Mouse (Mus musculus) kidney, adult 2 months (tissue): Measurements from ENCODE around the gene Atm. TPM values are rescaled to one million over a fixed set of nuclear protein-coding genes. Genes with fewer than 3 reads are reported as not detected.

Source experiments
- DNase-seq: peaks from one replicate; pipeline ENCODE4 v3.0.0; 2021
- H3K27ac ChIP-seq: fragments of 200-500 bp; 2 replicates; pipeline ENCODE4 v1.5.1; 2012; ENCODE audit warnings: low read depth, low read length, control low read depth, inconsistent platforms; ENCODE audit not compliant: insufficient read depth
- H3K27me3 ChIP-seq: fragments of 200-500 bp; replicated peaks from 2 replicates; pipeline ENCODE4 v1.6.1; 2012; ENCODE audit warnings: mild to moderate bottlenecking, moderate library complexity, low read length, inconsistent platforms; ENCODE audit not compliant: control insufficient read depth, insufficient read depth
- H3K36me3 ChIP-seq: fragments of 200-500 bp; 2 replicates; pipeline ENCODE4 v1.6.1; 2012; ENCODE audit warnings: mild to moderate bottlenecking, moderate library complexity, low read length, inconsistent platforms; ENCODE audit not compliant: control insufficient read depth, insufficient read depth
- H3K4me1 ChIP-seq: fragments of 200-500 bp; 2 replicates; pipeline ENCODE4 v1.6.1; 2011; ENCODE audit warnings: low read length; ENCODE audit not compliant: control insufficient read depth, insufficient read depth
- H3K4me3 ChIP-seq: fragments of 200-500 bp; 2 replicates; pipeline ENCODE4 v1.5.1; 2011; ENCODE audit warnings: mild to moderate bottlenecking, low read depth, low read length, control low read depth; ENCODE audit not compliant: insufficient read depth
- CTCF ChIP-seq: fragments of 200-500 bp; conservative IDR thresholded peaks from 2 replicates; pipeline ENCODE4 v1.5.1; 2011; ENCODE audit warnings: low read depth, mild to moderate bottlenecking, control low read depth, low read length, moderate library complexity, mixed read lengths; ENCODE audit not compliant: insufficient read depth, insufficient read length
- POLR2A ChIP-seq: fragments of 200-500 bp; IDR thresholded peaks from one replicate; pipeline ENCODE4 v1.6.1; 2011; ENCODE audit warnings: low read depth, low read length, control low read depth
- whole genome bisulfite sequencing: fragments of 180-500 bp; shearing (Covaris S2); methylation state at CpG from one replicate; pipeline ENCODE4 v1.1.7; 2018; 5-methylcytosine and 5-hydroxymethylcytosine counted together
- polyA plus RNA-seq: library from polyadenylated mRNA; depleted of rRNA; stranded (reverse); fragments of >200 nt; gene quantifications from 2 replicates; pipeline ENCODE4 v1.2.3, GENCODE M21; 2012

Atm gene
- polyA plus RNA-seq, 1 experiment: 1.6 TPM

- no peak overlapping the region for H3K27ac ChIP-seq
- H3K4me1 ChIP-seq: no peaks in the 10 kb centered on the region
- peak overlapping the region; percentile 79 for H3K4me3 ChIP-seq
- DNase-seq: peak; percentile 52
- 7% methylated on average over 17 of the region's 17 CpGs for WGBS
- no peaks in the 10 kb centered on the region for H3K27me3 ChIP-seq
- TF ChIP-seq POLR2A (no peak), CTCF (no peak)
- no peaks in the 10 kb centered on the region for H3K36me3 ChIP-seq
Observed at GRCm38 (mm10) chr9:53535416-53536320, 872 bp downstream of the Atm start.

- Histone ChIP-seq H3K27me3 (no peaks in the 10 kb centered on the region), H3K4me1 (no peaks in the 10 kb centered on the region), H3K4me3 (no peak overlapping the region), H3K36me3 (peaks cover 1% of the 10 kb centered on the region; the same call in 1 of the 2 replicates), H3K27ac (no peak overlapping the region)
- TF ChIP-seq CTCF (no peak), POLR2A (no peak)
- WGBS: 72% methylated on average over 9 of the region's 9 CpGs
- DNase-seq: no peak
Observed at GRCm38 (mm10) chr9:53517373-53518009, 19.0 kb downstream of the Atm start.

DNA sequence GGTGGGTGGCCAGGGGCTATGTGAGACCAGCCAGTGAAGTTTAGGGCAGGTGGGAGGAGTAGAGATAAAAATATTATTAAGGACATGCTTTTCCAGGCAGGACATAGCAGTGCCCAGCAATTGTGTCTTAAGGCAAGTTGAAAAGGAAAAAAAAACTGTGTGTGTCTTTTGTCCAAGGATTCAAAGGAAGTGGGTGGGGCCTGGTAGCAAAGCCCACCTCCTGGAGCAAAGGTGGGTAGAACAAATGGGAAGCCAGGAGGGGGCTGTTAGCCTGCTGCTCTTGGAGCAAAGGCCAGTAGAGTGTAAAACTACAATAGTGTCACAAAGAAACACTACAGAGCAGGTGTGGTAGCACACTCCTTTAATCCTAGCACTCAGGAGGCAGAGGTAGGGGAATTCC lies 22.4 kb downstream of the Atm start:
- TF ChIP-seq POLR2A: no peak
- no peak for TF ChIP-seq CTCF
- Histone ChIP-seq H3K4me1 (no peaks in the 10 kb centered on the region), H3K4me3 (no peak overlapping the region)

GRCm38 (mm10) chr9:53508053-53508452 lies 28.5 kb downstream of the Atm start:
- DNase-seq: peak; percentile 6

More for the DNA sequence above, 22.4 kb downstream of the Atm start:
- Histone ChIP-seq H3K27ac (no peak overlapping the region), H3K27me3 (no peaks in the 10 kb centered on the region), H3K36me3 (no peaks in the 10 kb centered on the region; the same call in 1 of the 2 replicates)
- DNase-seq: no peak

DNA sequence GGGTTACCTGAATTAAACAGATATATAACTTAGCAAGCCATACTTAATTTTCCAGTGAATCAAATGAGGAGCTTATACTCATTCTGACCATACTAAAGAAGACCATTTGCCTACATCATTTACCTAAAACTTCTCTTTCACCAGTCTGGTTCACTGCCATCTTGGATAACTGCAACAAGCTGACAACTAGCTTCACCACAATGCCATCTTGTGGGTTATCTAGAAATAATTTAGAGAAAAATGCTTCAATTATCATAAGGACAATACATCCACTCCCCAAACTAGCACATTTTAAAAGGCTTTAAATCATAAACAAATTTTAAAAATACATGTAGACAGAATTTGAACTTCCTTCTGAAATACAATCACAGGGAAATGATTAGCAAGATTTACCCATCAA lies 50.7 kb downstream of the Atm start:
- no peaks in the 10 kb centered on the region for H3K27me3 ChIP-seq
- no peak overlapping the region for H3K27ac ChIP-seq
- no peak overlapping the region for H3K4me3 ChIP-seq
- no peak for DNase-seq
- H3K36me3 ChIP-seq: no peaks in the 10 kb centered on the region; the same call in 1 of the 2 replicates
- H3K4me1 ChIP-seq: no peaks in the 10 kb centered on the region
- TF ChIP-seq CTCF (no peak), POLR2A (no peak)

More at GRCm38 (mm10) chr9:53508053-53508452, 28.5 kb downstream of the Atm start:
- Histone ChIP-seq H3K4me1 (no peaks in the 10 kb centered on the region), H3K4me3 (no peak overlapping the region), H3K36me3 (no peaks in the 10 kb centered on the region; the same call in 1 of the 2 replicates), H3K27ac (no peak overlapping the region), H3K27me3 (no peaks in the 10 kb centered on the region)
- TF ChIP-seq POLR2A (no peak), CTCF (no peak)
- 92% methylated on average over 7 of the region's 7 CpGs for WGBS

GRCm38 (mm10) chr9:53472806-53473518 lies 63.6 kb downstream of the Atm start:
- 91% methylated on average over 9 of the region's 9 CpGs for WGBS
- H3K4me1 ChIP-seq: no peaks in the 10 kb centered on the region
- no peak overlapping the region for H3K27ac ChIP-seq
- H3K4me3 ChIP-seq: no peak overlapping the region
- no peaks in the 10 kb centered on the region for H3K27me3 ChIP-seq
- no peak for DNase-seq
- TF ChIP-seq CTCF (no peak), POLR2A (no peak)
- H3K36me3 ChIP-seq: no peaks in the 10 kb centered on the region; the same call in 1 of the 2 replicates
